Mouse (Mus musculus) midbrain, postnatal 0 days (tissue): ENCODE measurements around the gene Fam216a. TPM values are rescaled to one million over a fixed set of nuclear protein-coding genes. Genes with fewer than 3 reads are reported as not detected.
"Not testable (repeated sequence)": the region's sequence is repeated elsewhere in the genome, so short reads cannot be mapped to it uniquely, and the experiment has no call there.

Source experiments
- ATAC-seq: fragments of 200-750 bp; cut with Nextera tagmentation; 2 replicates; pipeline ENCODE4 v1.8.0; 2017; ENCODE audit warnings: moderate number of reproducible peaks, mild to moderate bottlenecking, moderate TSS enrichment, moderate library complexity; ENCODE audit not compliant: low FRiP score
- DNase-seq: peaks from one replicate; pipeline ENCODE4 v3.0.0-alpha.2; 2015; ENCODE audit warnings: low spot score
- H3K27ac ChIP-seq: fragments of 300-500 bp; sonication (generic); 2 replicates; pipeline ENCODE4 v1.5.1; 2014; ENCODE audit warnings: low read depth, mild to moderate bottlenecking, low read length, mixed read lengths
- H3K27me3 ChIP-seq: fragments of 300-500 bp; sonication (generic); 2 replicates; pipeline ENCODE4 v1.6.1; 2014; ENCODE audit warnings: low read length, control low read depth, mixed read lengths; ENCODE audit not compliant: insufficient read depth
- H3K36me3 ChIP-seq: fragments of 300-500 bp; sonication (generic); 2 replicates; pipeline ENCODE4 v1.6.1; 2014; ENCODE audit warnings: low read length, control low read depth, mixed read lengths; ENCODE audit not compliant: insufficient read depth
- H3K4me1 ChIP-seq: fragments of 300-500 bp; sonication (generic); 2 replicates; pipeline ENCODE4 v1.6.1; 2014; ENCODE audit warnings: mild to moderate bottlenecking, control low read depth, antibody characterized with exemption, low read length, mixed read lengths; ENCODE audit not compliant: insufficient read depth
- H3K4me2 ChIP-seq: fragments of 300-500 bp; sonication (generic); 2 replicates; pipeline ENCODE4 v1.6.1; 2014; ENCODE audit warnings: low read depth, mild to moderate bottlenecking, low read length, mixed read lengths; ENCODE audit not compliant: poor library complexity, severe bottlenecking
- H3K4me3 ChIP-seq: fragments of 300-500 bp; sonication (generic); 2 replicates; pipeline ENCODE4 v1.5.1; 2014; ENCODE audit warnings: low read depth, mild to moderate bottlenecking, low read length, moderate library complexity
- H3K9ac ChIP-seq: fragments of 300-500 bp; sonication (generic); replicated peaks from 2 replicates; pipeline ENCODE4 v1.6.1; 2014; ENCODE audit warnings: mild to moderate bottlenecking, low read length, moderate library complexity, mixed read lengths; ENCODE audit not compliant: poor library complexity, severe bottlenecking
- H3K9me3 ChIP-seq: fragments of 300-500 bp; sonication (generic); 2 replicates; pipeline ENCODE4 v1.6.1; 2016; ENCODE audit warnings: low read length, control low read depth
- CTCF ChIP-seq: IDR thresholded peaks from 2 replicates; pipeline ENCODE4 v1.5.1; 2016; ENCODE audit warnings: antibody characterized with exemption, mild to moderate bottlenecking
- WGBS: fragments of 180-500 bp; shearing (Covaris S2); extraction: QIAGEN DNeasy Blood & Tissue Kit; methylation state at CpG from one replicate; pipeline ENCODE4 v1.1.7; 2014; 5-methylcytosine and 5-hydroxymethylcytosine counted together
- polyA plus RNA-seq: library from polyadenylated mRNA; unstranded; fragments of >200 nt; fragmentation: Nextera tagmentation; extraction: Ambion mirVana; gene quantifications from 2 replicates; pipeline ENCODE4 v1.2.1, GENCODE M21; 2015
- total RNA-seq: library from RNA; depleted of rRNA; stranded (reverse); fragments of >200 nt; gene quantifications from 2 replicates; pipeline ENCODE4 v1.2.3, GENCODE M21; 2014

Fam216a gene
- total and polyA plus RNA-seq, 2 experiments from 2014 or later, result 139 to 156 TPM

DNA sequence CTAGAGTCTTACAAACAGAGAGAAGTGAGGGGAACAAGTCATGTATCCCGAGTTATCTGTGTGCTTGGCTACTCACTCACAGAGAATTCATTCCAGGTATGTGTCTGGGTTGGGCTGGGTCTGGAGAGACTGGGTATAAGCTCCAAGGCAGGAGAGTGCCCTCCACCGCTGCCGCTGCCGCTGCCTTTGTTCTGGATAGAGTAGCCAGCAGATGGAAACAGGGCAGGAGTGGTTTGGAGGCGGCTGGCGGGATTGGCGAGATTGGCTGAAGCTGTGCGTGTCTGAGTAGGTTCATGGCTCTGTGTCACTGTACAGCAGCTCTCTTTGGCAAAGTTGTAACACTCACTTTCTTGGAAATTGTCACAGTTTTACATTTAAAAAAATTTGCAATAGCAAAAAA is 48.6 kb downstream of the Fam216a start:
- WGBS, result 58% methylated on average over 8 of the region's 8 CpGs
- Histone ChIP-seq H3K27me3 (no peaks in the 10 kb centered on the region), H3K9ac (no peak overlapping the region), H3K4me1 (no peaks in the 10 kb centered on the region), H3K36me3 (peaks cover 31% of the 10 kb centered on the region; the same call in 1 of the 2 replicates), H3K4me2 (no peak overlapping the region), H3K4me3 (no peak overlapping the region), H3K27ac (no peak overlapping the region), H3K9me3 (no peaks in the 10 kb centered on the region)
- TF ChIP-seq CTCF, result no peak
- ATAC-seq (no peak), DNase-seq (no peak)

DNA sequence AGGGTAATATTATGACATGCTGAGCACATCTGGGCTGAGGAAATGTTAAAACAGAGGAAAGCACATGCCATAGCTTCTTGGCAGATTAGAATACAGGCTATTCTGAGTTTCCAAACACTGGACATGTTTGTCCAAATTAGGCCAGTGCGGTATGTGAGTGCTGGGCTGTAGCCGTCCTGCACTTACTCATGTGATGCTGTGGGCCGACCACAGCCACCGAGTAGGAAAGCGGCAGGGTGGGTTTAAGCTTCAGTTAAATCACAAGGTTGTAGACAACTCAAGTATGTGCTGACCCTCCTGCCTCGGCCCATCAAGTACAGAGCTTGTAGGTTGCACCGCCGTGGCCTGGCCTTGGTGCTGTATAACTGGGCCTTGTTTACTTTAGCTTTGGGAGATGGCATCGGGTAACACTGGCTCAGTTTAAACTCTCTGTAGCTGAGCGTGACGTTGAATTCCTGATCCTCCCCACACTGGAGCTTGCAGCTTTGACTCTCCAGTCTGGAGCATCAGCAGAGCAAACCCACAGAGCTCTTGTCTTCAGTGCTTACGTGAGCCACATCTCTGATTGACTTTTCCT is 51.9 kb downstream of the Fam216a start:
- Histone ChIP-seq H3K9me3 (no peaks in the 10 kb centered on the region), H3K27ac (no peak overlapping the region), H3K27me3 (no peaks in the 10 kb centered on the region), H3K4me3 (no peak overlapping the region), H3K36me3 (peaks cover 26% of the 10 kb centered on the region; the same call in 1 of the 2 replicates), H3K9ac (no peak overlapping the region), H3K4me1 (no peaks in the 10 kb centered on the region), H3K4me2 (no peak overlapping the region)
- no peak for TF ChIP-seq CTCF
- ATAC-seq, result no peak
- no peak for DNase-seq
- 86% methylated on average over 12 of the region's 12 CpGs for WGBS

DNA sequence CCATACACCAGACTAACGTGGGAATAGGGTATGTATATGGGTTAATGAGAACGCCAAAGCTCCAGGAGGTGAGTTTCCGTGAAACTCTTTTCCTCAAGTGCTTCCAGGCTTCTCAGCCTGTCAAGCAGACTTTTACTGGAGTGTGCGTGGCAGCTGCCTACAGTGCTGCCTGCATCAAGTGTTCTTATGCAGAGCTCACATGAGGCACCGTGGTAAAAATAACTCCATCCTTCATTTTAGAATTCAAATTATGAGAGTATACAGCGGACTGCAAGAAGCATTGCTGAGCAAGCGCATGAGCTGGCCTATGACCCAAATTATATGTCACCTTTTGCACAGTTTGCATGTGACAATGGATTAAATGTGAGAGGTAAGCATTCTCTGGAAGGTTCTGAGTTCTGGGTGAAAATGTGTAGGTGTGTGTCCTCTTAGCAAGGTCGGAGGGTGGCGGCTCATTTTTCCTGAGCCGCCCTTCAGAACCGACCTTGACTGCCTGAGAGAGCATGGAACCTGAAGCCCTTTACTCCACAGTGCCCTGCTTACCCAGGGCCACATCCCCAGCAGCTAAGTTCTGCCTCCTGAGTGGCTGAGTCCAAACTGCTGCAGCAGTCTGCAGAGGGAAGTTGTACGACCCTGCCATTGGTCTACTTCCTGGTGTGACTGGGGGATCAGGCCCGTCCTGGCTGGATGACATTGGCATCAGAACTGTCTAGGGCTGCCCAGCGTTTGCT is 52.5 kb downstream of the Fam216a start:
- Histone ChIP-seq H3K27ac (no peak overlapping the region; the same call in 1 of the 2 replicates), H3K4me3 (no peak overlapping the region), H3K9ac (no peak overlapping the region), H3K4me2 (no peak overlapping the region), H3K9me3 (no peaks in the 10 kb centered on the region), H3K4me1 (no peaks in the 10 kb centered on the region), H3K27me3 (no peaks in the 10 kb centered on the region), H3K36me3 (peaks cover 20% of the 10 kb centered on the region)
- ATAC-seq (no peak), DNase-seq (no peak)
- 72% methylated on average over 14 of the region's 14 CpGs for WGBS
- no peak for TF ChIP-seq CTCF

DNA sequence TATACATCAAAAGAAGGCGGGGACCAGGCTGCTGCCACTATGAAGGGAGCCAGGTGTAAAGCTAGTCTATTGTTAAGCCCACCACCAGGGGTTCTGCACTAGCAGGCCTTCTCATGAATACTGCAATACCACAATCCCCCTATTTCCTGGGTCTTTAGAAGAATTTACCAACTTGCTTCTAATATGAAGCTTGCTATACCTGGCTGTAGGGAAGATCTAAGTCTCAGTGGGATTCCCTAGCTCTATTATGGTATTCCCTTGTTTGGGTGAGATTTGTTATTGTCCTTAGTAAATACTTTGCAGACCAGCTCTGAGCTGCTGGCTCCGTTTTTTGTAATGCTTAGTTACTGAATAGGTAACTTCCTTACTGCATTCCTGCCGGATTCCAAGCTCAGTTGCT is 53.2 kb downstream of the Fam216a start:
- not testable (repeated sequence) for H3K4me2 ChIP-seq, H3K4me1 ChIP-seq, H3K9me3 ChIP-seq, ATAC-seq, H3K9ac ChIP-seq, H3K27ac ChIP-seq, H3K4me3 ChIP-seq, H3K27me3 ChIP-seq, DNase-seq
- 78% methylated on average over 3 of the region's 3 CpGs for WGBS
- peaks cover 16% of the 10 kb centered on the region for H3K36me3 ChIP-seq
- 0 out of 2 replicates have a peak, but pooled peaks have one; percentile 8 for TF ChIP-seq CTCF

- H3K4me2 ChIP-seq, result no peak overlapping the region
- TF ChIP-seq CTCF, result peak; percentile 62
- WGBS, result 73% methylated on average over 3 of the region's 3 CpGs
- H3K9ac ChIP-seq, result no peak overlapping the region
- H3K27ac ChIP-seq, result no peak overlapping the region
- no peaks in the 10 kb centered on the region for H3K27me3 ChIP-seq
- no peak for ATAC-seq
- DNase-seq, result no peak
- H3K4me3 ChIP-seq, result no peak overlapping the region
- H3K4me1 ChIP-seq, result no peaks in the 10 kb centered on the region
- H3K36me3 ChIP-seq, result peaks cover 23% of the 10 kb centered on the region
- no peaks in the 10 kb centered on the region for H3K9me3 ChIP-seq
Measured at GRCm38 (mm10) chr5:122318100-122318499, 54.1 kb downstream of the Fam216a start.

DNA sequence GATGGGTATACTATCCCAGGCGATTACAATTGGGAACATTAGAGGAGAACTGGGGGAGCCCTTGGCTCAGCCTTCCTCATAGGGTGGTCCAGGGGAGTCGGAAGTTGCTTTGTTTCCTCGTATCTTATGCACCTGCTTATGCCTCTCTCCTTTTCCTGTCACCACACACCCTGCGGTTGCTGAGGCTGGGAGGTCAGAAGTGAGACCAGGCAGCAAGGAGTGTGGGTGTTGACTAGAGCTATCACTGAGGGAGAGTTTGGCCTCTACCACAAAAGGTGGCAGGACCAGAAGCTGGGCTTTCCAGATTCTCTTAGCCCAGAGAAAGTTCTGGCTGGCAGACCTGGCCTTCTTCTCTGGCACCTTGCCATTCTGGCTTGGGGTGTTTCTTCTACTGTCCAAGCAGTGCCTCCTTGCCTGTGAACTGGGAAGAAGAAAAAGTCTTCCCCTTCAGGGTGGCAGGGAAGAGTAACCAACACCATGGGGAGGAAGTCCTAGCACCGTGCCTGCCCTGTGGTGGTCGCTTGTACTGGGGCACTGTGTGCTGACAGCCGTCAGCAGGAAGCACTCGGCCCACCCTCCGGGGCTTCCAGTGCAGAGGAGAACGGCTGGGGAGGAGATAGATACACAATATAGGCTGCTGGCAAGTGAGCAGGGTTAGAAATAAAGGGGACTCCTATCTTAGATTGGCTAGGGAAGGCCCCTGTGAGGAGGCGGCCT is 54.7 kb downstream of the Fam216a start:
- Histone ChIP-seq H3K4me2 (no peak overlapping the region), H3K4me1 (no peaks in the 10 kb centered on the region), H3K27ac (0 out of 2 replicates have a peak overlapping the region, but pooled peaks have one; percentile 8), H3K4me3 (no peak overlapping the region), H3K27me3 (no peaks in the 10 kb centered on the region), H3K36me3 (peaks cover 20% of the 10 kb centered on the region), H3K9me3 (no peaks in the 10 kb centered on the region), H3K9ac (no peak overlapping the region)
- ATAC-seq (no peak), DNase-seq (no peak)
- no peak for TF ChIP-seq CTCF
- WGBS, result 77% methylated on average over 11 of the region's 11 CpGs
